31 mouse cellular contexts compared by ENCODE assay signal in the genomic region with DNA sequence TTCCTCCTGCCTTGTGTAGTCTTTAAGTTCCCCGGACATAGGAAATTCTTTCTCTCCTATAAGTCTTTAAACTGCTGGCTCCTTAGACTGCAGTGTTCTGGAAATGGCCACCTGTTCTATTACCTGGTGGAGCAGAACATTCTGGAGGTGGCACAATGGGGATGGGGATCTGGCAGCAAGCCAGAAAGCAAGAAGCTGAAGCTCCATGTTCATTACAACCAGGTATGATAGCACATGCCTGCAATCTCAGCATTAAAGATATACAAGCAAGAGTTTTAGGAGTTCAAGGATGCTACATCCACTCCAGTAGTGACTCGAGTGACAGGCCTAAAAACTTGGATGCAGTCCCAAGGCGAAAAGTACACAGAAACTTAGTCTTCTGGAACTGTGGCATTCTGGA. TPM values are rescaled to one million over a fixed set of nuclear protein-coding genes. Genes with fewer than 3 reads are reported as not detected.
"Had no signal": no experiment of that assay in that cellular context is flagged by ENCODE, and none has a peak within 500 bp of the region (broad histone marks: within the 10 kb centered on the region; RNA-seq: fewer than 3 reads in every experiment).

No protein-coding gene starts in this region.

- H3K36me3 ChIP-seq: heart, embryonic 12.5 days; hindbrain, embryonic 13.5 days; hindbrain, embryonic 15.5 days; kidney, embryonic 15.5 days; limb, embryonic 13.5 days; limb, embryonic 15.5 days; liver, embryonic 13.5 days had no signal

- H3K9me3 ChIP-seq: heart, embryonic 12.5 days; hindbrain, embryonic 13.5 days; hindbrain, embryonic 15.5 days; kidney, embryonic 15.5 days; limb, embryonic 13.5 days; limb, embryonic 15.5 days; liver, embryonic 13.5 days had no signal

- H3K9ac ChIP-seq: heart, embryonic 12.5 days; hindbrain, embryonic 13.5 days; hindbrain, embryonic 15.5 days; kidney, embryonic 15.5 days; limb, embryonic 13.5 days; limb, embryonic 15.5 days; liver, embryonic 13.5 days had no signal

- H3K4me2 ChIP-seq: heart, embryonic 12.5 days; hindbrain, embryonic 13.5 days; hindbrain, embryonic 15.5 days; kidney, embryonic 15.5 days; limb, embryonic 13.5 days; limb, embryonic 15.5 days; liver, embryonic 13.5 days had no signal

- H3K4me1 ChIP-seq: heart, embryonic 12.5 days; hindbrain, embryonic 13.5 days; hindbrain, embryonic 15.5 days; kidney, embryonic 15.5 days; limb, embryonic 15.5 days; liver, embryonic 13.5 days had no signal

- DNase-seq: gastrocnemius, postnatal 14 days; gastrocnemius, postnatal 36 days; heart, adult 18-20 months; heart, postnatal 10 days; kidney, adult 11 months; kidney, adult 2 months; kidney, adult 9 months; kidney, postnatal 14 days; kidney, postnatal 36 days; layer of hippocampus, adult 9-11 months; layer of hippocampus, postnatal 36 days; left cerebral cortex, postnatal 4 days; liver, embryonic 13.5 days had no signal

- H3K27me3 ChIP-seq: hindbrain, embryonic 15.5 days had no signal

- H3K4me3 ChIP-seq: heart, embryonic 12.5 days; hindbrain, embryonic 13.5 days; hindbrain, embryonic 15.5 days; kidney, embryonic 15.5 days; limb, embryonic 13.5 days; limb, embryonic 15.5 days; liver, embryonic 13.5 days had no signal

- ATAC-seq: hindbrain, postnatal 0 days; intestine, embryonic 16.5 days had no signal

- H3K27ac ChIP-seq: hindbrain, embryonic 13.5 days; hindbrain, embryonic 15.5 days; hindbrain, postnatal 0 days; kidney, embryonic 15.5 days; kidney, postnatal 0 days; limb, embryonic 13.5 days; limb, embryonic 15.5 days; liver, embryonic 13.5 days had no signal

RNA-seq across cellular contexts. Expression of gene Tmem114, which starts 7.7 kb away (rescaled TPM):
- total RNA-seq: gastrocnemius, adult 18-20 months; gastrocnemius, adult 8-10 months; gastrocnemius, postnatal 14 days; gastrocnemius, postnatal 36 days; heart, adult 18-20 months; heart, adult 8-10 months; heart, postnatal 10 days; heart, postnatal 25 days; liver, adult 2 months had no signal
- polyA plus RNA-seq: heart, embryonic 12.5 days; heart, embryonic 14.5 days; heart, embryonic 16.5 days; intestine, embryonic 16.5 days; kidney, adult 2 months; kidney, postnatal 0 days; large intestine, adult 2 months; limb, embryonic 11.5 days; limb, embryonic 15.5 days; liver, adult 2 months; liver, embryonic 13.5 days had no signal
